Mouse (Mus musculus) stomach, postnatal 0 days (tissue): Measurements from ENCODE around the gene Ccn1.

Experiments used
- CTCF ChIP-seq: IDR thresholded peaks from 2 replicates; pipeline ENCODE4 v1.5.1; 2016; ENCODE audit warnings: antibody characterized with exemption, low read depth, mild to moderate bottlenecking, moderate library complexity
- EP300 ChIP-seq: optimal IDR thresholded peaks from 2 replicates; pipeline ENCODE3; 2016; ENCODE audit warnings: antibody characterized with exemption

- TF ChIP-seq CTCF (no peak), EP300 (no peak)
These were observed 47.2 kb downstream of the Ccn1 start for GRCm38 (mm10) chr3:145602410-145603206.
